Mouse (Mus musculus) ES-Bruce4 (cell line): ENCODE results near the gene Gldc.

ENCODE experiments used
- CTCF ChIP-seq: IDR thresholded peaks from one replicate; pipeline ENCODE4 v1.8.1; 2011; ENCODE audit warnings: low read depth, low read length
- POLR2A ChIP-seq: IDR thresholded peaks from one replicate; pipeline ENCODE4 v1.8.1; 2011; ENCODE audit warnings: low read length; ENCODE audit not compliant: insufficient read depth

DNA sequence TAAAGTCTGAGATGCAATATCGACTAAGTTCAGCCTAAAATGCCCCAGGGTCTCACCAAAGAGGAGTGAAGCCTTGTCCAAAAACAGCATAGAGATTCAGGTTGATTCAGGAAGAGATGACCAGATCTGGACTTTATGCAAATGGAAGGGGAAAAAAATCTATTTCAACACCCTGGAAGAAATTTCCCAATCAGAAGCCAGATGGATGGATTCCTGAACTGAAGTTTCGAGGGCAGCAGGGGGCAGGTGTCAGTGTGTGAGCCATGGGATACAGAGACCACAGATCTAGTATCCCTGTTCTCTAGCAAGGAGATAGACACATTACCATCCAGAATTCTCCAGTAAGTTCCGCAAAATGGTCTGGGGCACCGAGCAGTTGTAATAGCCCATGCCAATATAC is 17.0 kb downstream of the Gldc start:
- no peak for TF ChIP-seq CTCF
- no peak for TF ChIP-seq POLR2A
